Mouse (Mus musculus) neural tube, embryonic 11.5 days (tissue): Measurements from ENCODE around the gene Srgn. TPM values are rescaled to one million over a fixed set of nuclear protein-coding genes. Genes with fewer than 3 reads are reported as not detected.
"Not testable (repeated sequence)": the region's sequence is repeated elsewhere in the genome, so short reads cannot be mapped to it uniquely, and the experiment has no call there.

Source experiments
- ATAC-seq: fragments of 200-750 bp; cut with Nextera tagmentation; 2 replicates; pipeline ENCODE4 v1.8.0; 2017; ENCODE audit warnings: moderate number of reproducible peaks, mild to moderate bottlenecking, moderate TSS enrichment, moderate library complexity; ENCODE audit not compliant: insufficient read depth, low FRiP score, low TSS enrichment
- DNase-seq: peaks from one replicate; pipeline ENCODE4 v3.0.0-alpha.2; 2015; ENCODE audit warnings: low spot score
- H3K27ac ChIP-seq: fragments of 300-500 bp; sonication (generic); 2 replicates; pipeline ENCODE4 v1.5.1; 2014; ENCODE audit warnings: low read depth, mild to moderate bottlenecking, low read length
- H3K27me3 ChIP-seq: fragments of 300-500 bp; sonication (generic); 2 replicates; pipeline ENCODE4 v1.6.1; 2014; ENCODE audit warnings: mild to moderate bottlenecking, low read length, mixed read lengths; ENCODE audit not compliant: control insufficient read depth, insufficient read depth
- H3K36me3 ChIP-seq: fragments of 300-500 bp; sonication (generic); 2 replicates; pipeline ENCODE4 v1.6.1; 2014; ENCODE audit warnings: mild to moderate bottlenecking, low read length, moderate library complexity, mixed read lengths; ENCODE audit not compliant: control insufficient read depth, insufficient read depth
- H3K4me1 ChIP-seq: fragments of 300-500 bp; sonication (generic); 2 replicates; pipeline ENCODE4 v1.6.1; 2014; ENCODE audit warnings: low read length, mixed read lengths; ENCODE audit not compliant: control insufficient read depth, insufficient read depth
- H3K4me2 ChIP-seq: fragments of 300-500 bp; sonication (generic); 2 replicates; pipeline ENCODE4 v1.6.1; 2014; ENCODE audit warnings: low read depth, mild to moderate bottlenecking, moderate library complexity
- H3K4me3 ChIP-seq: fragments of 300-500 bp; sonication (generic); 2 replicates; pipeline ENCODE4 v1.5.1; 2014; ENCODE audit warnings: low read depth, low read length
- H3K9ac ChIP-seq: fragments of 300-500 bp; sonication (generic); 2 replicates; pipeline ENCODE4 v1.6.1; 2014; ENCODE audit warnings: mild to moderate bottlenecking, low read length
- H3K9me3 ChIP-seq: fragments of 300-500 bp; sonication (generic); 2 replicates; pipeline ENCODE4 v1.6.1; 2016; ENCODE audit warnings: low read length; ENCODE audit not compliant: control insufficient read depth
- WGBS: fragments of 180-500 bp; shearing (Covaris S2); extraction: QIAGEN DNeasy Blood & Tissue Kit; methylation state at CpG from one replicate; pipeline ENCODE4 v1.1.7; 2014; 5-methylcytosine and 5-hydroxymethylcytosine counted together
- polyA plus RNA-seq: library from polyadenylated mRNA; unstranded; fragments of >200 nt; fragmentation: Nextera tagmentation; extraction: Ambion mirVana; gene quantifications from 2 replicates; pipeline ENCODE4 v1.2.1, GENCODE M21; 2014

Gene Srgn
- polyA plus RNA-seq, 1 experiment from 2014 or later: 5.3 TPM

DNA sequence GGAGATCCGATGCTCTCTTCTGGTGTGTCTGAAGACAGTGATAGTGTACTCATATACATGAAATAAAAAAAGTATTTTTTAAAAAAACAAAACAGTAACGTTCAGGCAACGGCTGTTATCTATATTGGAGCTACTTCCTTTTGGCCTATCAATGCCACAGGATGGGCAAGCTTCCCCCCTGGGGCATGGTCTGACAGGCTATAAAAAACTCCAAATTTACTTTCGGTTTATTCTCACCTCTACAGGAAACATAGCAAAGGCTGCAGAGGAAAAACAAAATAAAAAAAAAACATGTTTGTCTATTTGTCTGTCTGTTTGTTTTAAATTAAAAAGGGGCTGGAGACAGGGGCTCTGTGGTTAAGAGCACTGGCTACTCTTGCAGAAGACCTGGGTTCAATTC, 23.9 kb downstream of the Srgn start:
- no peak for DNase-seq
- no peaks in the 10 kb centered on the region for H3K27me3 ChIP-seq
- no peaks in the 10 kb centered on the region for H3K4me1 ChIP-seq
- no peak overlapping the region for H3K4me2 ChIP-seq
- WGBS: 77% methylated on average over 4 of the region's 4 CpGs
- no peak for ATAC-seq
- H3K27ac ChIP-seq: no peak overlapping the region
- no peaks in the 10 kb centered on the region for H3K36me3 ChIP-seq
- no peak overlapping the region for H3K4me3 ChIP-seq
- H3K9ac ChIP-seq: no peak overlapping the region
- H3K9me3 ChIP-seq: no peaks in the 10 kb centered on the region

- H3K9me3 ChIP-seq: no peaks in the 10 kb centered on the region
- WGBS: 81% methylated on average over 7 of the region's 7 CpGs
- no peaks in the 10 kb centered on the region for H3K4me1 ChIP-seq
- H3K4me3 ChIP-seq: no peak overlapping the region
- ATAC-seq (no peak), DNase-seq (no peak)
- H3K9ac ChIP-seq: no peak overlapping the region
- no peaks in the 10 kb centered on the region for H3K27me3 ChIP-seq
- no peak overlapping the region for H3K4me2 ChIP-seq
- no peaks in the 10 kb centered on the region for H3K36me3 ChIP-seq
- H3K27ac ChIP-seq: no peak overlapping the region
Observed at GRCm38 (mm10) chr10:62501951-62502350, 25.3 kb downstream of the Srgn start.

GRCm38 (mm10) chr10:62500916-62501615, 26.2 kb downstream of the Srgn start:
- DNase-seq (no peak), ATAC-seq (no peak)
- Histone ChIP-seq H3K9ac (no peak overlapping the region), H3K4me3 (no peak overlapping the region), H3K4me1 (no peaks in the 10 kb centered on the region), H3K27me3 (no peaks in the 10 kb centered on the region), H3K9me3 (no peaks in the 10 kb centered on the region), H3K4me2 (no peak overlapping the region), H3K36me3 (no peaks in the 10 kb centered on the region), H3K27ac (no peak overlapping the region)
- WGBS: 90% methylated on average over 9 of the region's 9 CpGs

DNA sequence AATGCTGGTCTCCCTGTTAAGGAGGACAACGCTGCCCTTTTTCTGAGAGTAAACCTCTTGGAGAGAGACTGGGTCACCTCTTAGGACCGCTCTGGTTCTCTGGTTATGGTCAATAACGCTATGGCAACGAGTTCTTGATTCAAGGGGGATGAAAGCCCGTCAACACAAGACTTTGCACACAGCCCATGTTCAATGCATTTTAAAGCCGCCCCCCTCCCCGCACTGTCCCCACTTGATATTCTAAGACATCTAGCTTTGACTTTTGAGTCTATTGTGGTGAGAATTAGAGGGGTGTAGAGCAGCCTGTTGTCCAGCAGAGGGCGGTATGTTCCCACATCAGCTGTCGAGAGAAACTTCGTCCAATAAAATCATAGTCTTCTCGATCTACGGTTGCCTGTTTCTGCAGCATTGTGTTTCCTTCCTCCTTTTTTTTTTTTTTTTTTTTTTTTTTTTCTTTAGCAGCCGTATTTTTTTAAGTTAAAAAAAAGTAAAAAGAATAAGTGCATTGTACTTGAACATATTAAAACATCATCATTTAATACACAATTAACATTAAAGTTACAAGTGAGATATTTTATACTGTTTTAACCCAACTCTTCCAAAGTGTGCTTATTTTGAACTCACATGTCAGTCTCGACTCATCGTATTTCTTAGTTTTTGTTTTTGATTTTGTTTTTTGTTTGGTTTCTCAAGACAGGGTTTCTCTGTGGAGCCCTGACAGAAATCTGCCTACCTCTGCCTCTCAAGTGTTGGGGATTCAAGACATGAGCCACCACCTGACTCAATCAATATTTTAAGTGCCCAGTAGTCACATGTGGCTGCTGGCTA, 26.9 kb downstream of the Srgn start:
- Histone ChIP-seq H3K4me3 (no peak overlapping the region), H3K36me3 (no peaks in the 10 kb centered on the region), H3K4me2 (no peak overlapping the region), H3K9ac (no peak overlapping the region), H3K9me3 (no peaks in the 10 kb centered on the region), H3K27ac (no peak overlapping the region), H3K4me1 (no peaks in the 10 kb centered on the region), H3K27me3 (no peaks in the 10 kb centered on the region)
- WGBS: 29% methylated on average over 15 of the region's 15 CpGs
- DNase-seq: peak; percentile 67
- ATAC-seq: peak; percentile 31; the same call in 1 of the 2 replicates

- H3K27me3 ChIP-seq, H3K27ac ChIP-seq, H3K9me3 ChIP-seq, H3K36me3 ChIP-seq, H3K4me2 ChIP-seq, H3K9ac ChIP-seq, ATAC-seq, H3K4me3 ChIP-seq, H3K4me1 ChIP-seq, DNase-seq: not testable (repeated sequence)
- WGBS: 81% methylated on average over 3 of the region's 3 CpGs
Observed at GRCm38 (mm10) chr10:62491681-62492080, 35.6 kb downstream of the Srgn start.

- Histone ChIP-seq H3K9me3 (no peaks in the 10 kb centered on the region), H3K36me3 (no peaks in the 10 kb centered on the region), H3K27ac (no peak overlapping the region), H3K9ac (no peak overlapping the region), H3K4me2 (no peak overlapping the region), H3K4me1 (no peaks in the 10 kb centered on the region; the same call in 1 of the 2 replicates), H3K27me3 (no peaks in the 10 kb centered on the region), H3K4me3 (no peak overlapping the region)
- DNase-seq: peak; percentile 30
- no peak for ATAC-seq
- 29% methylated on average over 1 of the region's 1 CpGs for WGBS
Observed at GRCm38 (mm10) chr10:62488266-62488665, 39.0 kb downstream of the Srgn start.

GRCm38 (mm10) chr10:62486618-62487415, 40.4 kb downstream of the Srgn start, which contains the start of gene Vps26a:
Gene Vps26a (minus strand): TSS chr10:62486805.
- H3K9ac ChIP-seq: peak within 1 kb of the TSS; percentile 64
- peak within 1 kb of the TSS; percentile 69 for H3K4me2 ChIP-seq
- peak; percentile 90 for ATAC-seq
- no peaks in the 10 kb centered on the region; the same call in 1 of the 2 replicates for H3K4me1 ChIP-seq
- H3K36me3 ChIP-seq: no peaks in the 10 kb centered on the region
- DNase-seq: peak; percentile 99
- WGBS: under 1% methylated on average over 59 of the region's 59 CpGs
- H3K4me3 ChIP-seq: peak within 1 kb of the TSS; percentile 46
- peak within 1 kb of the TSS; percentile 63; the same call in 1 of the 2 replicates for H3K27ac ChIP-seq
- H3K27me3 ChIP-seq: no peaks in the 10 kb centered on the region
- H3K9me3 ChIP-seq: no peaks in the 10 kb centered on the region

GRCm38 (mm10) chr10:62485878-62486582, 41.2 kb downstream of the Srgn start:
- Histone ChIP-seq H3K9ac (peak overlapping the region; percentile 64), H3K9me3 (no peaks in the 10 kb centered on the region), H3K4me3 (peak overlapping the region; percentile 46), H3K27me3 (no peaks in the 10 kb centered on the region), H3K27ac (peak overlapping the region; percentile 63; the same call in 1 of the 2 replicates), H3K36me3 (no peaks in the 10 kb centered on the region), H3K4me1 (no peaks in the 10 kb centered on the region; the same call in 1 of the 2 replicates), H3K4me2 (peak overlapping the region; percentile 57)
- under 1% methylated on average over 41 of the region's 48 CpGs for WGBS
- no peak for DNase-seq
- peak; percentile 85 for ATAC-seq
